ENCODE assay signal across 9 mouse cellular contexts in the genomic region with DNA sequence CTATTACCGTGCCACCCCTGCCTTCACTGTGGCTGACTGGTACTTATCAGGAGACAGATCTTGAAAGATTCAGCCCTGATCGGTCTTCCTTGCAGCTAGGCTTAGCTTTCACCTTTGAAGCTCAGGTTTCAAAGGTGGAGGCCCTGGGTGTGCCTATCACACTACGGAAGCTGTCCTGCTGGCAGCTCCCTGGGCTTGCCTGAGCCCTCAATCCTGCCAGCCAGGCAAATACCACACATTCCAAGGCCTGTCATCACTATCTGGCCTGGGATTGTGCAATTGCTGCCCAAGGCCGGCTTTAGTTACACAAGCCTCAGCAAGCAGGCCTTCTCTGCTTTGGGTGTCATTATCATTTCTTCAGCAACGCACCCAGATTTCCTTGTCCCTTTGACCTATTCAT.
DNase-seq lines count a peak whose midpoint lies in the region; ATAC-seq and TF ChIP-seq lines count a peak whose summit lies in the region.
"Had no signal": no experiment of that assay in that cellular context is flagged by ENCODE, and none has a peak within 500 bp of the region (broad histone marks: within the 10 kb centered on the region; RNA-seq: fewer than 3 reads in every experiment).

No protein-coding gene starts in this region.

- 23% methylated on average over 5 of the region's 5 CpGs for WGBS in heart, embryonic 15.5 days
- 20% methylated on average over 5 of the region's 5 CpGs for WGBS in limb, embryonic 13.5 days
- 72% methylated on average over 5 of the region's 5 CpGs for WGBS in hindbrain, embryonic 13.5 days
- WGBS in thymus, adult 2 months: 80% methylated on average over 5 of the region's 5 CpGs

- H3K9me3 ChIP-seq in heart, embryonic 15.5 days (replicated peaks): 0 out of 2 replicates have a peak, but pooled peaks cover 3% of the 10 kb centered on the region
- H3K9me3 ChIP-seq in limb, embryonic 13.5 days: 0 out of 2 replicates have a peak, but pooled peaks cover 4% of the 10 kb centered on the region
- H3K9me3 ChIP-seq in hindbrain, embryonic 13.5 days: no peaks in the 10 kb centered on the region
- H3K9me3 ChIP-seq: neural tube, embryonic 12.5 days had no signal

- H3K36me3 ChIP-seq in heart, embryonic 15.5 days: no peaks in the 10 kb centered on the region
- H3K36me3 ChIP-seq in limb, embryonic 13.5 days: no peaks in the 10 kb centered on the region
- H3K36me3 ChIP-seq in hindbrain, embryonic 13.5 days: no peaks in the 10 kb centered on the region
- H3K36me3 ChIP-seq in thymus, adult 2 months (ENCODE audit: control insufficient read depth, insufficient read depth, low read length): no peaks in the 10 kb centered on the region
- H3K36me3 ChIP-seq: neural tube, embryonic 12.5 days had no signal

- peaks cover 10% of the 10 kb centered on the region; the same call in 1 of the 2 replicates for H3K4me1 ChIP-seq in heart, embryonic 15.5 days (replicated peaks)
- H3K4me1 ChIP-seq in limb, embryonic 13.5 days: 0 out of 2 replicates have a peak, but pooled peaks cover 8% of the 10 kb centered on the region
- H3K4me1 ChIP-seq in hindbrain, embryonic 13.5 days (replicated peaks): no peaks in the 10 kb centered on the region
- no peaks in the 10 kb centered on the region for H3K4me1 ChIP-seq in thymus, adult 2 months (replicated peaks; ENCODE audit: control insufficient read depth, insufficient read depth, low read length)
- H3K4me1 ChIP-seq: neural tube, embryonic 12.5 days had no signal

- H3K9ac ChIP-seq in heart, embryonic 15.5 days: no peak overlapping the region
- no peak overlapping the region for H3K9ac ChIP-seq in limb, embryonic 13.5 days
- no peak overlapping the region for H3K9ac ChIP-seq in hindbrain, embryonic 13.5 days
- H3K9ac ChIP-seq: neural tube, embryonic 12.5 days had no signal

- DNase-seq in Patski (ENCODE audit: low read depth, low spot score): peak; percentile 66
- peak; percentile 36 for DNase-seq in testis, postnatal 14 days (ENCODE audit: low spot score)
- no peak for DNase-seq in right cerebral cortex, postnatal 14 days
- no peak for DNase-seq in thymus, adult 2 months

- no peak overlapping the region for H3K4me3 ChIP-seq in heart, embryonic 15.5 days
- no peak overlapping the region for H3K4me3 ChIP-seq in limb, embryonic 13.5 days
- no peak overlapping the region for H3K4me3 ChIP-seq in hindbrain, embryonic 13.5 days
- no peak overlapping the region for H3K4me3 ChIP-seq in thymus, adult 2 months (ENCODE audit: control insufficient read depth, insufficient read depth, low read length)
- H3K4me3 ChIP-seq: neural tube, embryonic 12.5 days had no signal

- no peak for TF ChIP-seq CTCF in Patski (IDR thresholded peaks at IDR 0.05)
- no peak for TF ChIP-seq CTCF in thymus, adult 2 months (IDR thresholded peaks at IDR 0.05; ENCODE audit: borderline replicate concordance, control insufficient read depth, extremely low read depth, insufficient read depth, low read length, poor library complexity)

- H3K27me3 ChIP-seq in Patski: no peaks in the 10 kb centered on the region
- no peaks in the 10 kb centered on the region for H3K27me3 ChIP-seq in heart, embryonic 15.5 days
- H3K27me3 ChIP-seq in limb, embryonic 13.5 days: no peaks in the 10 kb centered on the region
- no peaks in the 10 kb centered on the region for H3K27me3 ChIP-seq in hindbrain, embryonic 13.5 days
- no peaks in the 10 kb centered on the region for H3K27me3 ChIP-seq in thymus, adult 2 months (ENCODE audit: control insufficient read depth, insufficient read depth, low read length)
- H3K27me3 ChIP-seq: neural tube, embryonic 12.5 days had no signal

- POLR2A ChIA-PET in Patski (lab: Charles Lee): interaction anchor here (0.7 to 1.3 kb wide), 3 partner anchors 9 to 12 kb away, joined by 3 to 8 read pairs (median 4); no protein-coding TSS in a partner anchor

- H3K4me2 ChIP-seq in heart, embryonic 15.5 days: no peak overlapping the region
- no peak overlapping the region for H3K4me2 ChIP-seq in limb, embryonic 13.5 days (replicated peaks)
- no peak overlapping the region for H3K4me2 ChIP-seq in hindbrain, embryonic 13.5 days
- H3K4me2 ChIP-seq: neural tube, embryonic 12.5 days had no signal

- TF ChIP-seq POLR2A in thymus, adult 2 months (IDR thresholded peaks at IDR 0.05; ENCODE audit: control insufficient read depth, extremely low read depth, insufficient read depth, low read length, poor library complexity): no peak

- no peak overlapping the region for H3K27ac ChIP-seq in heart, embryonic 15.5 days
- H3K27ac ChIP-seq in limb, embryonic 13.5 days: no peak overlapping the region; the same call in 1 of the 2 replicates
- H3K27ac ChIP-seq in hindbrain, embryonic 13.5 days: no peak overlapping the region
- no peak overlapping the region for H3K27ac ChIP-seq in thymus, adult 2 months (ENCODE audit: control insufficient read depth, insufficient read depth, low read length)
- H3K27ac ChIP-seq: neural tube, embryonic 12.5 days had no signal

- in situ Hi-C loops in Patski (cut with MboI; ENCODE audit: low pct_unique_long_range_greater_than_20kb): no loop called here

- peak; percentile 99 for ATAC-seq in Patski
- ATAC-seq in common myeloid progenitor, adult 5-6 weeks (replicated peaks; ENCODE audit: low read depth, poor library complexity, severe bottlenecking): 0 out of 2 replicates have a peak, but pooled peaks have one; percentile 32
- 0 out of 2 replicates have a peak, but pooled peaks have one; percentile 43 for ATAC-seq in heart, embryonic 15.5 days (replicated peaks; ENCODE audit: insufficient number of reproducible peaks, insufficient read depth, low FRiP score, low read depth)
- peak; percentile 51; the same call in 1 of the 2 replicates for ATAC-seq in limb, embryonic 13.5 days (ENCODE audit: low FRiP score, low read depth)
- no peak for ATAC-seq in hindbrain, embryonic 13.5 days (ENCODE audit: low FRiP score)

- CTCF ChIA-PET in Patski (lab: Charles Lee): no interaction called here

Comparison
In these comparisons a context has a peak if more than half of its experiments do, and no peak if none do; other contexts are left out.
1. DNase-seq: peak in Patski (single experiment) and testis, postnatal 14 days (single experiment); none in right cerebral cortex, postnatal 14 days (single experiment) and thymus, adult 2 months (single experiment).